In the genomic region with DNA sequence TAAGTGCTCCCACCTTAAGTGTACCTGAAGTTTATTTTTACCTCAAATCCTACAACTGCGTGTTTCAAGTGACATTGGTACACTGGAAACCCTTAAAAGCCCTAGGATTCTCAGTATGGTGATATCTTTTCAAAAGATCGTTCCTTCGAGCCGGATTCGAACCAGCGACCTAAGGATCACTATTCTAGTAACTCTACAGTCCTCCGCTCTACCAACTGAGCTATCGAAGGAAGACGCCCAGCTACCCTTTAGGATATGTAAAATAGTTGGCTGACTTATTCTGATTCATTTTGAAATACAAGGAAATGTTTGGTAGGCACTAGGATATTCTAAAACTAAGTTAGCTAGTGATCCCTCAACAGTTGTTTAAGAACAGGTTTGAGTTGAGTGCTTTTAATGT, we compare ENCODE assay signal across 8 mouse cellular contexts. TPM values are rescaled to one million over a fixed set of nuclear protein-coding genes. Genes with fewer than 3 reads are reported as not detected.
DNase-seq lines count a peak whose midpoint lies in the region; ATAC-seq lines count a peak whose summit lies in the region.

No protein-coding gene starts in this region.

- 0 out of 2 replicates have a peak overlapping the region, but pooled peaks have one; percentile 34 for H3K4me3 ChIP-seq in embryonic facial prominence, embryonic 12.5 days
- peak overlapping the region; percentile 94 for H3K4me3 ChIP-seq in hindbrain, embryonic 15.5 days
- no peak overlapping the region for H3K4me3 ChIP-seq in midbrain, embryonic 16.5 days (ENCODE audit: low read depth, low read length)

- peaks cover 18% of the 10 kb centered on the region for H3K36me3 ChIP-seq in embryonic facial prominence, embryonic 12.5 days
- H3K36me3 ChIP-seq in hindbrain, embryonic 15.5 days: peaks cover 14% of the 10 kb centered on the region
- no peaks in the 10 kb centered on the region for H3K36me3 ChIP-seq in midbrain, embryonic 16.5 days (ENCODE audit: control insufficient read depth, insufficient read depth, low read length)

- ATAC-seq in embryonic facial prominence, embryonic 12.5 days (ENCODE audit: insufficient number of reproducible peaks, insufficient read depth, low FRiP score, low TSS enrichment): no peak
- no peak for ATAC-seq in hindbrain, embryonic 15.5 days (ENCODE audit: low FRiP score, low read depth)
- ATAC-seq in midbrain, embryonic 16.5 days: no peak

- H3K4me2 ChIP-seq in embryonic facial prominence, embryonic 12.5 days (replicated peaks): peak overlapping the region; percentile 75
- peak overlapping the region; percentile 87 for H3K4me2 ChIP-seq in hindbrain, embryonic 15.5 days
- peak overlapping the region; percentile 95 for H3K4me2 ChIP-seq in midbrain, embryonic 16.5 days (ENCODE audit: low read length)

- no peaks in the 10 kb centered on the region for H3K27me3 ChIP-seq in embryonic facial prominence, embryonic 12.5 days
- H3K27me3 ChIP-seq in hindbrain, embryonic 15.5 days: no peaks in the 10 kb centered on the region
- H3K27me3 ChIP-seq in midbrain, embryonic 16.5 days (ENCODE audit: control insufficient read depth, insufficient read depth, low read depth, low read length): no peaks in the 10 kb centered on the region

- no peak overlapping the region for H3K27ac ChIP-seq in embryonic facial prominence, embryonic 12.5 days
- H3K27ac ChIP-seq in hindbrain, embryonic 15.5 days (replicated peaks): no peak overlapping the region
- H3K27ac ChIP-seq in midbrain, embryonic 16.5 days (ENCODE audit: low read length): no peak overlapping the region

- intact Hi-C loops in heart, postnatal 25 days (cut with DNase I): loop anchor here (2.0 kb wide), 1 partner anchor 171 kb away; no protein-coding TSS in a partner anchor
- intact Hi-C loops in left cerebral cortex, postnatal 4 days (cut with DNase I): no loop called here

- no peaks in the 10 kb centered on the region for H3K9me3 ChIP-seq in embryonic facial prominence, embryonic 12.5 days
- H3K9me3 ChIP-seq in hindbrain, embryonic 15.5 days: no peaks in the 10 kb centered on the region
- H3K9me3 ChIP-seq in midbrain, embryonic 16.5 days (replicated peaks; ENCODE audit: control insufficient read depth, low read length, poor library complexity, severe bottlenecking): no peaks in the 10 kb centered on the region

- under 1% methylated on average over 9 of the region's 9 CpGs for WGBS in embryonic facial prominence, embryonic 12.5 days
- 4% methylated on average over 9 of the region's 9 CpGs for WGBS in hindbrain, embryonic 15.5 days
- WGBS in midbrain, embryonic 16.5 days: 3% methylated on average over 9 of the region's 9 CpGs

- peaks cover 21% of the 10 kb centered on the region for H3K4me1 ChIP-seq in embryonic facial prominence, embryonic 12.5 days
- peaks cover 36% of the 10 kb centered on the region for H3K4me1 ChIP-seq in hindbrain, embryonic 15.5 days (replicated peaks)
- peaks cover 20% of the 10 kb centered on the region for H3K4me1 ChIP-seq in midbrain, embryonic 16.5 days (ENCODE audit: control insufficient read depth, insufficient read depth, low read length)

- no peak overlapping the region for H3K9ac ChIP-seq in embryonic facial prominence, embryonic 12.5 days
- H3K9ac ChIP-seq in hindbrain, embryonic 15.5 days: no peak overlapping the region
- no peak overlapping the region for H3K9ac ChIP-seq in midbrain, embryonic 16.5 days (ENCODE audit: low read depth, low read length)

- peak; percentile 89 for DNase-seq in heart, adult 11 months
- no peak for DNase-seq in heart, postnatal 25 days (ENCODE audit: low spot score)
- DNase-seq in ZHBTc4 (ENCODE audit: low read depth, low spot score): peak; percentile 90
- peak; percentile 57 for DNase-seq in left cerebral cortex, postnatal 4 days
- DNase-seq in thymus, postnatal 4 days: peak; percentile 81

RNA-seq across cellular contexts. Expression of a gene that starts 1.8 kb away (rescaled TPM):
- 1 to 10 TPM; 3.9 to 4.4 TPM for total RNA-seq in heart, postnatal 25 days (2021)
- 12.9 and 13.9 TPM in 2 replicates for polyA plus RNA-seq in embryonic facial prominence, embryonic 12.5 days (2016; fragmentation: Nextera tagmentation; extraction: Ambion mirVana)
- 8.8 and 9.1 TPM in 2 replicates for polyA plus RNA-seq in hindbrain, embryonic 15.5 days (2015; fragmentation: Nextera tagmentation; extraction: Ambion mirVana)
- 1 to 10 TPM; 5.6 to 6.1 TPM for total RNA-seq in left cerebral cortex, postnatal 4 days (2021)
- 9.1 and 11.0 TPM in 2 replicates for polyA plus RNA-seq in midbrain, embryonic 16.5 days (2015; fragmentation: Nextera tagmentation; extraction: Ambion mirVana)

RNA-seq across cellular contexts. Expression of a gene that starts 40.2 kb away (rescaled TPM):
- not detected for total RNA-seq in heart, postnatal 25 days (2021)
- polyA plus RNA-seq in embryonic facial prominence, embryonic 12.5 days (2016; fragmentation: Nextera tagmentation; extraction: Ambion mirVana): 0.10 and 0.20 TPM in 2 replicates
- polyA plus RNA-seq in hindbrain, embryonic 15.5 days (2015; fragmentation: Nextera tagmentation; extraction: Ambion mirVana): 0.17 TPM in 1 of 2 replicates, not detected in the other
- total RNA-seq in left cerebral cortex, postnatal 4 days (2021): not detected
- polyA plus RNA-seq in midbrain, embryonic 16.5 days (2015; fragmentation: Nextera tagmentation; extraction: Ambion mirVana): 0.10 and 0.31 TPM in 2 replicates

RNA-seq across cellular contexts. Expression of a gene that starts 56.5 kb away (rescaled TPM):
- total RNA-seq in heart, postnatal 25 days (2021): 10 to 100 TPM; 16.8 to 20.2 TPM
- polyA plus RNA-seq in embryonic facial prominence, embryonic 12.5 days (2016; fragmentation: Nextera tagmentation; extraction: Ambion mirVana): 65.4 and 67.5 TPM in 2 replicates
- polyA plus RNA-seq in hindbrain, embryonic 15.5 days (2015; fragmentation: Nextera tagmentation; extraction: Ambion mirVana): 42.8 and 46.5 TPM in 2 replicates
- total RNA-seq in left cerebral cortex, postnatal 4 days (2021): 10 to 100 TPM; 42.6 to 49.5 TPM
- polyA plus RNA-seq in midbrain, embryonic 16.5 days (2015; fragmentation: Nextera tagmentation; extraction: Ambion mirVana): 55.5 and 57.4 TPM in 2 replicates
